Mouse (Mus musculus) common myeloid progenitor, adult 5-6 weeks (primary cell): ENCODE results near the gene Ddx19b. TPM values are rescaled to one million over a fixed set of nuclear protein-coding genes. Genes with fewer than 3 reads are reported as not detected.
"Not testable (repeated sequence)": the region's sequence is repeated elsewhere in the genome, so short reads cannot be mapped to it uniquely, and the experiment has no call there.

Experiments used
- ATAC-seq: replicated peaks from 2 replicates; pipeline ENCODE4 v1.8.0; 2016; ENCODE audit warnings: low read depth, mild to moderate bottlenecking, moderate TSS enrichment, inconsistent platforms; ENCODE audit not compliant: poor library complexity, severe bottlenecking
- total RNA-seq: library from RNA; stranded (forward); fragments of 200-1000, 187-1606 nt; gene quantifications from 2 replicates; pipeline ENCODE4 v1.2.3, GENCODE M21; 2017

Gene Ddx19b
- total RNA-seq, 1 experiment from 2014 or later, result 14.0 TPM

DNA sequence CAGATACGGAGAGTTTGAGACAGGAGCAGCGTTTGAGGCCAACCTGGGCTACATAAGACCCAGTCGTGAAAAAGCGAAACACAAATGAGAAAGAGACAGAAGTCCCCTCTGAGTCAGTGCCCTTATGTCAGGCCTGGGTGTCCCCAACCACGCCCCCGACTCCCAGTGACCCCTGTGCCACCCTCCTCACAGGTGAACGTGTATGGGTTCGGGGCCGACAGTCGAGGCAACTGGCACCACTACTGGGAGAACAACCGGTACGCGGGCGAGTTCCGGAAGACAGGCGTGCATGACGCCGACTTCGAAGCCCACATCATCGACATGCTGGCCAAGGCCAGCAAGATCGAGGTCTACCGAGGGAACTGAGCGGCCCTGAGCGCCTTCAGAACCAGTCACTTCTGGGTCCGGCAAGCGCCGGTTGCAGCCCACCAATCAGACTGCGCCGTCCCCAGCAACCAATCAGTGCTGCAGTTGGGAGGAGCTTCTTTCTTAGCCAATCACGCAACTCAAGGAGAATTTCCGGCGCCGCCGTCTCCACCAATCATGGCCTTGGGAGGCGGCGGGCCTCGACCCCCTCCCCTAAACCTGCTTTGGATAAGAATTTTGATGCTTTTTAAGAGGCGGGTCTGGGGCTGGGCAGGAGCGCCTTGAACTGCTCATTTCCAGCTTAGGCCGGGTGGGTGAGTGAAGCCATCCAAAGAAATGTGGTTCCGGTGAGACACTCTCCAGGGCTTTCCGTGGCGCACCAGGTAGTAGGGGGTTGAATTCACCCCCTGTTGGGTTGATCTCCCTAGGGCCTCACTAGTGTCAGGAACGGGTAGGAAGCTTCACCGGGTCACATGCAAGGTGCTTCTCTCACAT is 61.4 kb downstream of the Ddx19b start:
- ATAC-seq, result peak; percentile 97

DNA sequence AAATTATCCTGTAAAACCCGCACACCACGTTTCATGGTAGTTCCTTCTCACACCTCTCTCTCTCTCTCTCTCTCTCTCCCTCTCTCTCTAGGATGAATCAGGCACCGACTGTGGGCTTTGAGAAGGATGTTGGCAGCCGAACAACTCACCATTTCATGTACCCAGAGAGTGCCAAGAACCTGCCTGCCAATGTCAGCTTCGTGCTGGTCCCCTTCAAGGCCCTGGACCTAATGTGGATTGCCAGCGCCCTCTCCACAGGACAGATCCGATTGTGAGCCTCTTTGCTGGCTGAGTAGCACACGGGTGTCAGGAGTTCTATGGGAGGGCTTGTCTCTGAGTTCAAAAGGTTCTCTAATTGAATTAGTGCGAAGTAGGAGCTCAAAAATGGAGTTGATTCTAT is 64.2 kb downstream of the Ddx19b start:
- ATAC-seq, result no peak

DNA sequence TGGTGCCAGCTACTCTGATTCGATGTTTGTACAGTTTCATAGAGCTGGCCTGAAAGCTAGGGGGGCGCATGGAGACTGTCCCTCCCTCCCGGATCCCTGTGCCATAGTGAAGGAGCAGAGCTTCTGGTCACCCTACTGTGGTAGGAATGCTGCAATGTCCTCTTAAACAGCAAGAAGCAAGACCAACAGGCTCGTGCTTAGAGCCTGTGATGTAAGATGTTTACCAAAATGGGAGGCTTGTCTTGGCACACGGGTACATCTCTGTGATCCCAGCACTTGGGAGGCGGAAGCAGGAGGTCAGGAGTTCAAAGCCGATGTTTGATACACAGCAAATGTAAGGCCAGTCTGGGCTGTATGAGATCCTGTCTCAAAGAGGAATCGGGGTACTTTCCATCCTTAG is 65.0 kb downstream of the Ddx19b start:
- no peak for ATAC-seq

DNA sequence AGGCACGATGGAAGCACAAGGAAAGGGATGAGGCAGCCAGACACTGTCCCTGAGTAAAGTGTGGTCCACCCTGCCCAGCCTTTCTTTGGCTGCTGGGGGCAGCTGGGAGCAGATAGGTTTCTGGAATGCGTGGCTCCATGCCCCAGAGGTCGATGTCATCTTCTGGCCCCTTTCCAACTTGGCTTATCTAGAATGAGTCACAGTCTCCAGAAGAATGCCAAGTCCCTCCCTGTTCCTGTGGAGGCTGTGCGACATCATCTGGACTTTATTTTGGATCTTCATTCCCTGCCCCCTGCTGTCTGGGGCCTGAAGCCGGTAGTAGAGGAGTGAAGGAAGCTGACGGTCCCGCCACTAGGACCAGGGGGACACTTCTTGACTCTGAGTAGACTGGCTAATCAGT is 66.0 kb downstream of the Ddx19b start:
- no peak; the same call in 1 of the 2 replicates for ATAC-seq

DNA sequence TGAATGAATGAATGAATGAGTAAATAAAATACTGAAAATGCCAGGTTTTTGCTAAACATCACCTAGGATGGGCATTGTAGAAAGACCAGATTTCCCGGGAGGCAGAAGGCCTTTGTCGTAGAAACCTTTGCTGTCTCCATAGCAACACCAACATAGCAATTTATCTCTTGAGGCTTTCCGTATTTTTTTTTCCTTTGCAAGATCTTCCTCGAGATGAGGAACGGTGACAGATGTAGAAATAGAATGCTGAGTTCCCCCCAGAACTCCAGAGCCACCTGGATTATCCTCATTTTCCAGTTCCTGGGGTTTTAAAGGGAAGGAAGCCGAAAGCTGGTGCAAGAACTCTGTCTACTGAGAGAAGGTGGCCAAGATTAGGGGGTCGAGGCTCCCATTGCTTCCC is 66.9 kb downstream of the Ddx19b start:
- ATAC-seq, result no peak

DNA sequence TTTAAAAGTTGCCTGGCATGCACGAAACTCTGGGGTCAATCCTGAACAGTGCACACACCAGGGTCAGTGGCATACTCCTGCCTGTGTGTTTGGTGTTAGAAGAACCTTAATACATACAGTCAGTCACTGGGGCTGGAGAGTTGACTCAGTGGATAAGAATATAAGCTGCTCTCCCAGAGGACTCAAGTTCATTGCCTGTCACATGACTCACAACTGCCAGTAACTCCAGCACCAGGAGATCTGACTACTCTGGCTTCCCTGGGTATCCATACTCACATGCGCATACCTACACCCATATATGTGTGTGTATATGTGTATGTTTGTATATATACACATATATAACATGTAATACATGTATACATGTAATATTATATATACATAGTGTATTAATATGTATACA is 68.5 kb downstream of the Ddx19b start:
- ATAC-seq, result no peak

DNA sequence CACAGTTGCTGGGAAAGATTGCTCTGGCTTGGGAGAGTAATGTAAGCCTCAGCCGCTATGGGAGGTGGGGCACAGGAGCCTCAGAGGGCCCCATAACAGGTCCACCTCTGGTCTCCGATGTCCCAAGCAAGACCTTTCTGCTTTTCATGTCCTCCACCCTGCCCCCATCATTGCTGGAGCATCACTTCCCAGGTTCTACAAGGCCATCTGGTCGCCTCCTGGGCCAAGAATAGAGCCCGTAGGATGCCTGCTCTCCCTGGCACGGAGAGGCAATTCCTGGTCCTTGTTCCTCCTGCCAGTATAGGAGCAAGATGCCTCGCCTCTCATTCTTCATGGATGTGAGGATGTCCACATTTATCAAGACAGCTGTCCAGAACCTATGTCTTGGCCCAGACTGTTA is 71.6 kb downstream of the Ddx19b start:
- ATAC-seq, result no peak

DNA sequence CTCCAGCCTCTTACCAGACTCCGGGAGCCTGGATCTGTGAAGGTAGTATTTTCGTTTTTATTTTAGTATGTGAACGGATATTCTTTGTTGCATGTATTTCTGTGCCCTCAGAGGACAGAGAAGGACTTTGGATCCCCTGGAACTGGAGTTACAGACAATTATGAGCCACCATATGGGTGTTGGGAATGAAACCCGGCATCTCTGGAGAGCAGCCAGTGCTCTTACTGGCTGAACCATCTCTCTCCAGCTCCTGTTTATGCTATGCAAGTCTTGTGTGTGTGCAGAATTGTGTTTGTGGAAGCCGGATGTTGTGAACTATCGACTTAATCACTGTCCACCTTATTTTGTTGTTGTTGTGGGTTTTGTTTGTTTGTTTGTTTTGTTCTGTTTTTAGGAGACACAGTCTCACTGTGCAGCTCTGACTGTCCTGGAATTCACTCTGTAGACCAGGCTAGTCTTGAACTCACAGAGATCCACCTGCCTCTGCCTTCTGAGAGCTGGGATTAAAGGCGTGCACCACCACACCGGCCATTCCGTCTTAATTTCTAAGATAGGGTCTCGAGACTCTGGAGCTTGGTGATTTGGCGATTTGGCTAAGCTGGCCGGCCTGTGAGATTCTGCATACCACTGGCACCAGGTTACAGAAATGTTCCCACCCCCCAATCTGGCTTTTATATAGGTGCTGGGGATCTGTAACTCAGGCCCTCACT is 72.3 kb downstream of the Ddx19b start:
- no peak for ATAC-seq

DNA sequence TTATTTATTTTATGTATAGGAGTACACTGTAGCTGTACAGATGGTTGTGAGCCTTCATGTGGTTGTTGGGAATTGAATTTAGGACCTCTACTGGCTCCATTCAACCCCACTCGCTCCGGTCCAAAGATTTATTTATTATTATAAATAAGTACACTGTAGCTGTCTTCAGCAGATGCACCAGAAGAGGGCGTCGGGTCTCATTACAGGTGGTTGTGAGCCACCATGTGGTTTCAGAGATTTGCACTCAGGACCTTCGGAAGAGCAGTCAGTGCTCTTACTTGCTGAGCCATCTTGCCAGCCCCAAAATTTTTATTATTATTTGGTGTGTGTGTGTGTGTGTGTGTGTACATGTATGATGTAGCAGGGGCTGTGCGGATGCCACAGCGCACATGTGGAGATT is 73.0 kb downstream of the Ddx19b start:
- ATAC-seq, result not testable (repeated sequence)

DNA sequence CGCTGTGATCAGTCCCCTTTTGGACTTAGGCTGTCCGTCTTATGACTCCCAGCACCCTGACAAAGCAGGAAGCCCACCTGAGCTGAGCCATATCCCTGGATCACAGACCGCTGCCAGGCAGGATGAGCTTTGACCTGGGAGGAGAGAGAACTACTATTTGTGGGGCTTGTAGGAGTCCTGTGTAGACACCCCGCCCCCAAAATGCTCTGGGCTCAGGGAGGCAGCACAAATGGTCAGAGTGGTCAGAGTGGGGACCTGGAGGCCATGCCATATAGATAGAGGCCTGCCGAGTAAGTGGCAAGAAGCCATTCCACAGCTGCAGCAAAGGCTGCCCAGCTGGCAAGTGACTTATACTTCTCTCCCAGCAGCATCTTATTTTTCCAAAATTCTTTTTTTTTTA is 73.4 kb downstream of the Ddx19b start:
- no peak for ATAC-seq

DNA sequence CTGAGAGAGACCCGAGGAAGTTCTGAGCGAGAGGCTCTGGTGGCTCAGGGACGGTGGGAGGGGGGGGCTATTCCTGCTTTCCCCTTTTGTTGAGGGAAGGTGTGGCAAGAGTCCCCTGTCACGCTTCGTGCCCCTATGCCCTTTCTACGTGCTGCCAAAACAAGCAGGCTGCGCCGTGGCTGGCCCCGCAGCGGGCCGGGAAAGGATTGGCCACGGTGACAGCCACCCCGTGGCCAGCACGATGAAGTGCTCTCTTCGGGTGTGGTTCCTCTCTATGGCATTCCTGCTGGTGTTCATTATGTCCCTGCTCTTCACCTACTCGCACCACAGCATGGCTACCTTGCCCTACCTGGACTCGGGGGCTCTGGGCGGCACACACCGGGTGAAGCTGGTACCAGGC is 74.1 kb downstream of the Ddx19b start:
- ATAC-seq, result no peak

DNA sequence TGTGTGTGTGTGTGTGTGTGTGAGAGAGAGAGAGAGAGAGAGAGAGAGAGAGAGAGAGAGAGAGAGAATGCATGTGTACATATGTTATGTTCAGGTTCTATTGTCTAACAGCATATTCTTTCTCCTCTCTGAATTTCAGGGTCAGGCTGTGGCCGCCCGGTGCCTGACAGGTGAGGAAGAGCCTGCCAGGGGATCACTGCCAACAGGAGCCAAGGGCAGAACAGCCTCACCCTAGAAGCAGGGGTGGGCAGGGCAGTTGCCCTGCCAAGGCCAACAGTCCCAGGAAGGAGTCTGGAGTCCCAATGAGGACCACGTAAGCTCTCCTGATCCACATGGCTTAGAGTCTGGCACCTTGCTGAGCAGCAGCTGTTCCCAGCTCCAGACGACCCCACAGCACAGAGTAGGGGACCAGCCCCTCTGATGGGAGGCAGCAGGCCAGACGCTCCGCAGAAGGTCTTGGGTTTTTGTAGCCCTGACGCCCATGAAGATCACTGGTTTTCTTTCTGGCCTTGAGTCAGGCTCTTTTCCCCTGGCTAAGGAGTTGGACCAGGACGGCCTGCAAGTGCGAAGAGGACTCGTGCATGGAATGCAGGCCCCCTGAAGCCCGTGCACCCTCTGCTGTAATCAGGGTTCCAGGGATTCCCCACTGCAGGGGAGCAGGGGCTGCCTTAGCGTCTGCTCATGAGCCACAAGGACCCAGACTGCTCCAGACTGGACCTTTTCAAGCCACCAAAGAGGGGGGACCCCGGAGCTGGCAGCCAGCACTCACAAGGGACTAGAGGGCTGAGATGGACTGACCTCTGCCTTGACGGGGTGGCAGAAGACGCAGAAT is 74.7 kb downstream of the Ddx19b start:
- no peak for ATAC-seq

DNA sequence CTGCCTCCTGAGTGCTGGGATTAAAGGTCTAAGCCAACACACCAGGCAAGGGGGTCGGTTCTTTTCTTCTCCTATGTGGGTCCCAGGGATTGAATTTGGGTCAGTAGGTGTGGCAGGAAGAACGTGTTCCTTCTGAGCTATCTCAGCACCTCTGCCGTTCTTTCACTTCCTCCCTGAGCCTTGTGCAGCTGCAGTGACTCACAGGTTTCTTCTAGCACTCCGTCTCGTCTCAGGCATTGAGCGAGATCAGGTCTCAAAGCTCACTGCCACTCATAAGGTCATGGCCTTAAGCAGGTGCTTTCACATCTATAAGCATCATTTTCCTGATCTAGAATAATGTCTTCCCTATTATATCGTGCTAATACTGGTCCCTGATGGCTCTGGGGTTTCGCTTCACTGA is 76.8 kb downstream of the Ddx19b start:
- ATAC-seq, result peak; percentile 67

Other genes with a start within 250 kb of the Ddx19b start
- not detected in 2 replicates for gene Il34, start 225.8 kb downstream of the Ddx19b start, total RNA-seq
- 21.7 and 28.4 TPM in 2 replicates for gene Cog4, start 185.2 kb downstream of the Ddx19b start, total RNA-seq
- gene Sf3b3, start 185.0 kb downstream of the Ddx19b start, total RNA-seq, result 201 and 202 TPM in 2 replicates
- gene Fuk, start 129.3 kb downstream of the Ddx19b start, total RNA-seq, result 3.0 and 5.2 TPM in 2 replicates
- gene St3gal2, start 111.8 kb downstream of the Ddx19b start, total RNA-seq, result 7.1 and 12.6 TPM in 2 replicates
- gene Ddx19a, start 34.0 kb downstream of the Ddx19b start, total RNA-seq, result 51.1 and 51.8 TPM in 2 replicates
- 45.0 and 48.4 TPM in 2 replicates for gene Aars, start 1.4 kb upstream of the Ddx19b start, total RNA-seq
- gene Exosc6, start 24.6 kb upstream of the Ddx19b start, total RNA-seq, result 28.1 and 55.6 TPM in 2 replicates
- 0.27 TPM in 1 of 2 replicates, not detected in the other for gene Clec18a, start 60.7 kb upstream of the Ddx19b start, total RNA-seq
- gene Pdpr, start 62.9 kb upstream of the Ddx19b start, total RNA-seq, result 24.8 and 24.9 TPM in 2 replicates
- 55.1 and 65.2 TPM in 2 replicates for gene Glg1, start 227.5 kb upstream of the Ddx19b start, total RNA-seq